Mouse (Mus musculus) fat pad, adult 2 months (tissue): Measurements from ENCODE around the gene Txk.

Experiments
- DNase-seq: peaks from one replicate; pipeline ENCODE4 v3.0.0-alpha.2; 2011; ENCODE audit warnings: low read depth, low spot score; ENCODE audit errors: extremely low read depth

Gene Txk

GRCm38 (mm10) chr5:72752585-72752984, at the start of gene Txk:
TSS of gene Txk (minus strand) at chr5:72752777.
- DNase-seq, result no peak

DNA sequence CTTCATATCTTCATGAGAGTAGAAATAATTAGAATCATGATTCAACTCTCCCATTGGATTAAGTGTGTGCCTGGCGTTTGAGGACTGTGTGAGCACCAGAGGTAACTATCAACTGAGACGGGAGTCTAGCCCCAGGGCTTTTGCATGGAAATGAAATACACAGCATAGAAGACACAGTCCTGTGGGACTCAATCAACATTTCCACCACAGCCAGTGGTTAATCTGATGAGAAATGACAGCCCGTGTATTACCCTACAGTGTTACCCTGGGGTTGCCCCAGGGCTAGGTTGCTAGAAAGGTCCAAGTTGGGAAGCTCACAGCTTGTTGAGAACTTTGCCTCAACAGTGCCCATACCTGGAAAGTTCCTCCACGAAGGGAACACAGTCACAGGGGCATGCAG, 46.0 kb upstream of the Txk start:
- no peak for DNase-seq

DNA sequence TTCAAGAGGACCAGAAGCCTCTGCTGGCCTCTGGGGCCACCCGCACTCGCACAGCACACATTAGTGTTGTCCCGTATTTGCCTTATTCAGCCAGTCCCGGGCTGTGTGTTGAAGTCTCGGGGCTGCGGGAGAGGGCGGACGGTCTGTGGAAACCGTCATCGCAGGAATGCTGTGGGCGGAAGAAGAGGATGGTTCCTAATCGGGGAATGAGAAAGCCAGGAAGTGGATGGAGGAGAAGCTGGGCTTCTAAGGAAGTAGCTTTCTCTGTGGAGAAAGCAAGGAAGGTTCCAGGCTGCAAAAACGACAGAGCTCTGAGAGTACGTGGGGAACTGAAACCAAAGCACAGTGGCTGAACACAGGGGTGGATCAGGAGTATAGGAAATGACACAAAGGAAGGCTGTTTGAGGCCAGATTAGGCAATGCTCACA, 43.6 kb upstream of the Txk start:
- no peak for DNase-seq

DNA sequence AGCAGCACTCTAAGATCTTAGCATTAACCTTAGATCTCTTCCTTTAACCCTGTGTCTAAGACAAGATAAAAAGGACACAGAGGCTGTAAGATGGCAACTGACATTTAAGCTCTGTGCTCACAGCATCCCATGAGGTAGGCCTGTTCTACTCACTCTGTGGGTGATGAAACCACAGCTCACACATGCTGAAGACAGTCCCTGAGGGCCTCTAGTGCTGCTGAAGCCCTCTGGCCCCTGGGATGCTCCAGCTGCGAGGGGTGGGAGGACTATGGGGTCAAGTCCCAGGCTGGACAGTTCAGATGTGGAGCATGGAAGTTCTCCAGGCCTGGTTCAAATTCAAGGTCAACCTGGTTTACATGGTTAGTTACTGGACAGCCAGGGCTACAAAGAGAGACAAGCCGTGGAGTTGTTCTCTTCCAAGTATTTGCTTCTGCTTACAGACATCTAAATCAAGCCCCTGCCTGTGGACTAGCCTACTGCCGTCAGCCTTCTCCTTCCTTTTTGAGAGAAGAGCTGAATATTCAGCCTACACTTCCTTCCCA, 40.8 kb upstream of the Txk start:
- DNase-seq, result no peak

GRCm38 (mm10) chr5:72791789-72792188, 39.2 kb upstream of the Txk start:
- DNase-seq, result no peak

DNA sequence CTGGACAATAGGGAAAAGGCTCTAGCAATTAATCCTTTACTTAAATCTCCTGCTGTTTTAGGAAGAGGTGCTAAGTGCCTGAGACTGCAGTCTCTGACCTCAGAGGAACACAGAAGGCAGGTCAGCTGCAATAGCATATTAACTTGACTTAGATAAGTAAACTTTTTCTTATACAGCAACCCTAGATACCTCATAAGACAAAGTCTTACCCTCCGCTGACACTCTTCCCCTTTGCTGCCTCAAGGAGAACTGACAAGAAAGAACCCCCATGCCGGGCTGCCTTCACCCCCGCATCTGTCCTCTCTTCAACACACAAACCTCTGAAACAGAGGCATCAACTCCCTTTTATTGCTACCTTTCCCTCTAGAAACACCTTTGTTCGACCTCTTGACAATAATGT, 38.8 kb upstream of the Txk start:
- DNase-seq, result no peak

DNA sequence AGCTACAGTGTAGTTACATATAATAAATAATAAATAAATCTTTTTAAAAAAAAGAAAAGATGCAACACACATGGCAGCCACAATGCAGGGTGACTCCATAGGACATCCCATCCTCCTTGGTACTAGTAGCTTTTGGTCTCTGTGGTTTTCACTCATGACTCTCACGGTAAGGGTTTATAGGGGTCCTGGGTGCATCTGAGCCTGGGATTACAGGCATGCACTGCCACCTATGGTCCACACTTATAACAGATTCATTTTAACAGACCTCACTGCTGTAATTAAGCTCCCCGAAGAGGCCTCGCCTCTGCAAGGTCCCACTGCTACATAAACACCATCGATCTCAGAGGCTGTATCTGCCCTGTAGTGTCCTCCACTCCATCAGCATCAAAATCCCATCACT, 32.9 kb upstream of the Txk start:
- no peak for DNase-seq

GRCm38 (mm10) chr5:72784719-72785118, 32.1 kb upstream of the Txk start:
- no peak for DNase-seq

DNA sequence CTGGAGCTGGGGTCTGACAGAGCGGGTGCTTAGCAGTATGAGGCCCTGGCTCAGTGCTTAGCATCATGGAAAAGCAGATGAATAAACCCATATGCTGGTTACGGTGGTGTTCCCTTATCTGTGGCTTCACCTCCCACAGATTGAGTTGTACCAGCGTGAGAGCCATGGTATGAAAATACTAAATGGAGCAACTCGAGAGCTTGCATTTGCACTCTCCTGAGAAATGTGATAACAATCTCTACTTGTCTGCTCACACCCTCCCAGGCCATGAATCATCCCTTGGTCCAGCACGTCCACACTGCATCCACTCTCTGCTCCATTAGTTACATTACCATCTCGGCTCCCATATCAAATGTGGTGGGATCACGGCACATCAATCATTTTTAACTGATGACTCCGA, 31.4 kb upstream of the Txk start:
- no peak for DNase-seq

DNA sequence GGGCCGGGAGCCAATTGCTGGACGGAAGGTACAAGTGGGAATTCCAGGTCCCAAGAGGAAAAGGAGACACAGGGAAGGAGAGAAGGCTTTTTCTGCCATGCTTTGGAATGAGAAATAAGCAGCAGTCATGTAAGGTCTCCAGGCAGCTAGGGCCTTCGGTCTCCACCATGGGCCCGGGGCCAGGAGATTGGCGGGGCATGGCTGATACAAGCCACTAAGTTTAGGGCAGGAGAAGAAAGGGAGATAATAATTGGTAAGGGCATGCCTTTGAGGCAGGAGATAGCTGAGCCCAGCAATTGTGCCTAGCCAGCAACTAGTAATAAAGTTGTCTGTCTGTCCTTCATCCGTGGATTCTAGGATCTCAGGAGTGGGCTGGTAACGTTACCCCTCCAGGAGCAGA, 30.5 kb upstream of the Txk start:
- DNase-seq, result no peak

DNA sequence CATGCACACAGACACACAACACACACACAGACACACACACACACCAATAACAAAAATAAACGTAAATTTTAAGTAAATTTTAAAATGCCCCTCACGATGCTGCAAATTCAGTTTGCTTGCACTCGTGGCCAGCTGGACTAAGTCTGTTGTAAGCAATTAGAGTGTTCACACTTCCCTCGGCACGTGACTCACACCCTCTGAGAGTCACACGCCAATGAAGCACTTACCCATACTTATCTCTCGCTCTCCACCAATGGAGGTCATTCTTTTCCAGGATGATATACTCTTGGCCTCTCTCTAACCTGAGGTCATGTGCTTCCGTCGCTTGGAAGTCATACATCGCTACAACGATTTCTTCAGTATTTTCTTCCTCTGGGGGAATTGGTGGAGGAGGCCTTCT, 29.2 kb upstream of the Txk start:
- no peak for DNase-seq

DNA sequence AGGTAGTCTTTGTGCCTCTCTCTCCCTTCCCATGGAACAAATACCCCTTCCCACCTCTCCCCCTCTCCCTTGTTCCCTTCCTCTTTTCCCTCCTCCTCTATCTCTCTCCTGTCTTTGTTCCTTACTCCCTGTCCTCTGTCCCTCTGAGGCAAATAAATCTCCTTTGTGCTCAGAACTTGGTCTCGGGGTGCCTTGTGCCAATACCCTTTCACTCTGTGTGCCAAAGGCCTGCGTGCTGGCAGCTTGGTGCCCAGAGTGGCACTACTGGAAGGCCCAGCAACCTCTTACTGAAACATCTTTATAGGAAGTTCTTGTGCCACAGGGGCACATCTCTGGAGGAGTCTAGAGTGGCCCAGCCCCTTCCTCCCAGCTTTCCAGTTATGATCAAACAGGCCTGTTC, 24.0 kb upstream of the Txk start:
- no peak for DNase-seq

GRCm38 (mm10) chr5:72776127-72776526, 23.6 kb upstream of the Txk start:
- DNase-seq, result no peak

DNA sequence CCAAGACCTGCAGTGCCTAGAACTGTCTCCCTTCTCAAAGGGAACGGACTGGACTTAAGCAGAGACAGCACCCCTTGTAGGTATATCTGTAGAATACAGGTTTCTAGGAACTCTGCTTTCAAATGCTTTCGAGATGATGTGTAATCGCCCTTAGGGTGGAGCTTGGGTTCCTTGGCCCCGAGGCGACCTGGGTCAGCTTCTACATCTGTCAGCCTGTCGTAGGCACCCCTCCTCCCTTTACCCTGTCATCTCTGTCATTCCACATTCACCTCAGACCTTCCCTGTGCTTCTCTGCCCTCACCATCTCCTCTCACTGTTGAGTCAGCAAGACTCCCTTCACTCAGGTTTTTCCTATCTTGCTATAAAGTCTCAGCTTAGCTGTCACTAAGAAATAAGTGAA, 17.3 kb upstream of the Txk start:
- DNase-seq, result no peak

- no peak for DNase-seq
Measured at GRCm38 (mm10) chr5:72763546-72763945, 11.0 kb upstream of the Txk start.

- no peak for DNase-seq
Measured at GRCm38 (mm10) chr5:72763025-72763424, 10.4 kb upstream of the Txk start.

- no peak for DNase-seq
Measured at GRCm38 (mm10) chr5:72761758-72762157, 9.2 kb upstream of the Txk start.

GRCm38 (mm10) chr5:72761237-72761636, 8.7 kb upstream of the Txk start:
- DNase-seq, result no peak

GRCm38 (mm10) chr5:72758925-72759924, 6.6 kb upstream of the Txk start:
- no peak for DNase-seq

DNA sequence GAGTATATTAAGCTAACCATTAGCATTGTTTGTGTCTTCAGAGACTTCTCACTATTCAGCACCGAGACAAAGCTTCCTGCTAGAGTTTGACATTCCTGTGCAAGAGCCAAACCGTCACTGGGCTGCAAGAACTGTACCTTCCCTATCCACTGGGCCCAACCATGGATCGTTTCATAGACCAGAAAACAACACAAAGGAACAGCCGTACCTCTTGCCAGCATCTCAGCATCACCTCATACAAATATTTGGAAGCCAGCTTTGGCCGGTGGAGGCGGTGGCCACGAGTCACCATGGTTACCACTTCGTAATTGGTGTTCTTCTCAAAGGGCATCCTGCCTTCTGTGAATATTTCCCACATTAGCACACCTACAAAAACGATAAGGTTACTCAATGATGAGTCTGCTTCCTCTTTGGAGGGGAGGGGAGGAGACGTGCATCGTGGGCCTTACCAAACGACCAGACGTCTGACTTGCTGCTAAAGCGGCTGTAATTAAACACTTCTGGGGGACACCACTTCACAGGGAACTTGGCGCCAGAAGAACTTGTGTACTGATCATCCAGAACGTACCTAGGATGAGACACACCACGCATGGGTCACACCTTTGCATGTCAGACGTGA, 4.7 kb upstream of the Txk start:
- DNase-seq, result no peak

DNA sequence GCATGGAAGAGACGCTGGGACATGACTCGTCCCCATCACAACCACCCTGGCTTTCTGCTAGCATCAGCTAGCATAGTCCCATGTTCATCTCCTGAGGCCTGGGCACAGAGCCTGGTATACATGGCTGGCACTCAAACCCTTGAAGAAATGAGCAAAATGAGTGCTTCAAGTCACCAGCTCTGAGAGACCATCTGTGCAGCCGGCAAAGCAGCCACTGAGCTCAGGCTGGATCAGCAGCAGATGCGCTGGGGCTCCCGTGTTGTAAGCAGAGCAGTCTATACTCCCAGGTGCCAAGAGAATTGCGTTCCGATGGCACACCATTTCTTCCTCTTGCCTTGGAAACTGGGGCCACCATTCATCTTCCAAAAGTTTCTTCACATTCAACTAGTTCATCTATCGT, 3.4 kb upstream of the Txk start:
- no peak for DNase-seq

DNA sequence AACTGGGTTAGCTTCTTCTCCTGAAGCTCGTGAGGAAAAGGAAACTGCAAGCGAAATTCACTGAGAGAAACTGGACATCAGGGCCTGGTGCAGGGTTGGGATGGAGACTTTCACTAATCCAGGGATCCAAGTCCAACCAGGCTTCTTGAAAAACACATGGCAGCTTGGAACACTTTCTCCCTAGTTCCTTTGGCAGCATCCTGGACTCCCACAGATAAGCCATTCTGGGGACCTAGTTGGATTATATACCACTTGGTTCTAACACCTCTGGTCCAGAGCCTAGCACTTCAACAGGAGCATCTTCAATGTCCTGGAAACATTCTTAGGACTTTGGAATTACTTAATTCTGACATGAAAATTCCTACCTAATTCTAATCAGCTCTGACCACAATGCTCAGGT, 2.5 kb upstream of the Txk start:
- DNase-seq, result no peak
